Mouse (Mus musculus) liver, adult 10 weeks (tissue): ENCODE results near the gene Bsn. TPM values are rescaled to one million over a fixed set of nuclear protein-coding genes. Genes with fewer than 3 reads are reported as not detected.

Source experiments
- polyA plus RNA-seq: library from polyadenylated mRNA; stranded (reverse); fragments of 350-450 nt; fragmentation: Illumina TruSeq; extraction: RNeasy Lipid Tissue Mini Kit (QIAGEN cat#74804); gene quantifications from one replicate; pipeline ENCODE4 v1.2.3, GENCODE M21; 2014; ENCODE audit warnings: low read depth, low replicate concordance

Gene Bsn
- not detected for polyA plus RNA-seq

DNA sequence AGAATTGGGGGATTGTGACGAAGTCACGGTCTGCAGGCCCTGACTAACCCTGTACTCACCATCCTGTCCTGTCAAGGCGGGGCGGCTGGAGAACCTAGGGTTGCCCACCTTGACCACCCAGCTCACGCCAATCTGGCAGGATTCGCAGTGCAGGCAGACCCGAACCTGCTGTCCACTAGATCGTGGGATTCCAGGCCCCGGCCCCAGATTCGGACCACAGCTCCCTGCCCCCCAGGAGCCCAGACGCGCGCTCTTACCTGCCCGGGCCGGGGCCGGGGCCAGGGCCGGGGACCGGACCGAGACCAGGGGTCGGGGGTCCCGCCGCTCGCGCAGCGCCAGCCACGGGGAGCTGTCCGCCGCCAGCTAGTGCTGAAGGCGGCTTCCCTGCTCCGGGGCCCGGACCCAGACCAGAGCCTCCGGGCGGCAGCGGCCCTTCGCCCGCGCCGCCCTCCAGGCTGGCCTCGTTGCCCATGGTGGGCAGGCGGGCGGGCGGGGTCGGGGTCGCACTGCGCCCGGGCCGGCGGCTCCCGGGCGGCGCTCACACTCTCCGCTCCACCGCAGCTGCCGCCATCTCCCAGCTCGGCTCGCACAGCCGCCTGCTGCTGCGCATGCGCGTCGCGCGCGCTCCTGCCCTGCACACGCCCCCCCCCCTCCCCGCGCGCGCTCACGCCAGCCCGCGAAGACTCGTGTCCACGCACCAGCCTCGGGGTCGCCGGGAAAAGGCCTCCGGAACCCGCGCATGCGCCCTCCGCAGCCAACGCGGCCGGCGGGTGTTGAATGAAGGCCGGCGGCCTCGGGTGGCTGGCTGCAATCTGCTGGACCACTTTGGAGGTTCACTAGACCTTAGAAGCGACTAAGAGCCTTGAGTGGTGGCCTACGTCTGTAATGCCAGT, at the start of gene Bsn:
Bsn (minus strand) TSS at position 598 of the 893 bp plus-strand sequence.

DNA sequence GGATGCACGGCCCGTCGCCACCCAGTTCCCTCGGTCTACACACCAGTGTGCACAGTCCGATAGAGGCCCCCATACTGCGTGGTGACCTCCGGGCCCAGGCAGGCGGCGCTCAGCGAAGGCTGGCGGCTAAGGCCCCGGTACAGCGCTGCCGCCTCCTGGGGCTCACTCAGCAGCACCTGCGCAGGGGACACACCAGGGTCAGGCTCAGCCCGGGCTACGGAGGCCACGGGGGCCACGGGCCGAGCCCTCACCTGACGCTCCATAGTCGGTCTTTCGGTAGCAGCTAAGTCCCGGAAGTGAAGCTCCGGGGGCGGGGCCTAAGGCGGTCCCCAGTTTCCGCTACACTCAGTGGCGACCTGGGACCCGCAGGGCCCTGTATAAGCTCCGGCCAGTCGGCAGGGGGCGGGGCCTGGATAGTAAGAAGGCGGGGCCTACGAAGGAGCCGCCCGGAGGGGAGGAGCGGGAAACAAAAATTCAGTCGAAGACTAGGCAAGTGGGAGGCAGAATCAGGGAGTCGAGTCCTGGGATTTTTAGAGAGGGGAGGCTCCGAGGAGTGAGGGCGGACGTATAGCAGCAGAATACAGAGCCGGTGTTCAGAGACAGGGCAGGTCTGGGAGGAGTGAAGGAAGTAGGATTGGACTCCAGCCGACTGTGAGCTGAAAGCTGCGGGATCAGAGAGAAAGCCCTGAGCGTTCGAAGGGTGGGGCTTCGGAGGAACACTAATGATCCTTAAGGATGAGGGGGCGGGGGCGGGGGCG, 95.8 kb downstream of the Bsn start, which contains the start of gene Apeh:
Apeh (minus strand) TSS at position 423 of the 758 bp plus-strand sequence.

DNA sequence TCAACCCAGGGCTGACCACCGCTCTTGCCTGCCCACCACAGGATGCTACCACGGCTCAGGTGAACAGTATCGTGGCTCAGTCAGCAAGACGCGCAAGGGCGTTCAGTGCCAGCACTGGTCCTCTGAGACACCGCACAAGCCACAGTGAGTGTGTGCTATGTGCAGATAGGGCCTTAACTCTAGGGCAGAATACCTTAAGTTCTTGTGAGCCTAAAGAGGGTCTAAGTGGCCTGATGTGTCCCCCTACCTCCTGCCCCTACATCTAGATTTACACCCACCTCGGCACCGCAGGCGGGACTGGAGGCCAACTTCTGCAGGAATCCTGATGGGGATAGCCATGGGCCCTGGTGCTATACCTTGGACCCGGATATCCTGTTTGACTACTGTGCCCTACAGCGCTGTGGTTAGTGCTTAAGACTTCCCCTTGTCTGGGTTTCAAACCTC, 107.2 kb downstream of the Bsn start, which contains the start of gene Rnf123:
Rnf123 (minus strand) TSS at position 359 of the 444 bp plus-strand sequence.

DNA sequence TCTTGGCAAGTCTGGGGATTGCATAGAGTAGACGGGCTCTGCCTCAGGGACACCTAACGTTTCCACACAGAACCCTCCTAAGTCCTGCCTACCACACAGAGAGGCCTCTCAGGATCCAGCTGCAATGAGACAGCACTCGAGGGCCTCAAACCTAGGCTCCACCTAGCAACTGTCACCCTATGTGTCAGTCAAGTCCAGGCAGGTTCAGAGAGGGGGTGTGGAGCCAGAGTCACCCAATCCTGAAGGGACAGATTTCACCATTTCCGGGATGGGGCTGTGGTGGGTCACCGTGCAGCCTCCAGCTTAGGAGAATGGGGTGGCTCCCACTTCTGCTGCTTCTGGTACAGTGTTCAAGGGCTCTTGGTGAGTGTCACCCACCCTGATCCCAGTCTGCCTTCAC, 110.0 kb downstream of the Bsn start, which contains the start of gene Mst1:
Mst1 (plus strand) TSS at position 269 of the 400 bp plus-strand sequence.

DNA sequence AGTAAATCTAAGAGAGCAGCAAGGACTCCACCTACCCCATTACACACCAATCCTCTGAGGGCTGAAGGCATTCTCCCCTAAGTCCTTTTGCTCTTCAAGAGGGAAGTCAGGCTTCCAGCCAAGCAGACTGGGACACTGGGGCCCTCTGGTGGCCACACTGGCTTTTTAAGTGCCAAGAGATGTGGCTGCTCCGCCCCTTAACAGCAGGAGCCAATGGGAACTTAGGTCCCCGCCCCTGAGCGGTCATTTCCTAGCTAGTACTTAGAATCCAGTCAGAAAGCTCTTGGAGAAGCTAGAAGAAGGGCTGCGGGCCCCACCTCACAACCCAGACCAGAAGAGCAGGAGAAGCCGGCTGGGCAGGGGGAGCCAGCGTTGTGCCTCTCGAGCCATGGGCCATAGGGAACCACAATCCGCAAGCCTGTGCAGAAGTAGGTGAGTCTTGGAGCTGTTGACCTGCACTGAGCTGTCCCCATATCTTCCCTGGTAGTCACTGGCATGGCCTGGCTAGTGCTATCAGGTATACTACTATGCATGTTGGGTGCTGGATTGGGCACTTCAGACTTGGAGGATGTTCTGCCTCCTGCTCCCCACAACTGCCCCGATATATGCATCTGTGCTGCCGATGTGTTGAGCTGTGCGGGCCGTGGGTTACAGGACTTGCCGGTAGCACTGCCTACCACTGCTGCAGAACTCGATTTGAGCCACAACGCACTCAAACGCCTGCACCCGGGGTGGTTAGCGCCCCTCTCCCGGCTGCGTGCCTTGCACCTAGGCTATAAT, 137.1 kb downstream of the Bsn start, which contains the start of gene Amigo3:
Amigo3 (plus strand) TSS at position 275 of the 780 bp plus-strand sequence.

DNA sequence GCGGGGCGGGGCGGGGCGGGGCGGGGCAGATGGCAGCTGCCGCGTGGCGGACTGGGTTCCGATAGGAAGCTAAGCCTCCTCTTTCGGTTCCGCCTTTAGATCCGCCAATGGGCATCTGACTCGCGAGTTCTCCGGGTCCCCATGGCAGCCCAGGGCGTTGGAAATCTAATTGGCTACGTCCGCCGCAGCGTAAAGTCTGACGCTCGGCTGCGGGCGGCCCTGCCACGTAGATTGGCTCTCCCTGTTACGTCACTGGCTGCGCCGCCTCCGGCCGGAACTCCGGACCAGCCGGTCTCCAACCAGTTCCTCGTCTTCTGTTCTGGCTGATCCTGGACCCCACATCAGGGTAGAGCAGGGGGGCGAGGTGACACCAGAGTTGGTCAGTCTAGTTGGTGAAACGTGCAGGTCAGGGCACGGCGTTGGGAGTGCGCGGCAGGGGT, 141.1 kb downstream of the Bsn start, which contains the start of gene Gmppb:
Gmppb (plus strand) TSS at position 227 of the 440 bp plus-strand sequence.

Other genes with a start within 250 kb of the Bsn start
- 0.13 TPM for gene Traip, start 240.2 kb downstream of the Bsn start, polyA plus RNA-seq
- gene Uba7, start 214.9 kb downstream of the Bsn start, polyA plus RNA-seq = 1.1 TPM
- not detected for gene Gm20661, start 207.3 kb downstream of the Bsn start, polyA plus RNA-seq
- gene Inka1, start 204.5 kb downstream of the Bsn start, polyA plus RNA-seq = not detected
- not detected for gene Cdhr4, start 197.9 kb downstream of the Bsn start, polyA plus RNA-seq
- gene Gm20662, start 194.0 kb downstream of the Bsn start, polyA plus RNA-seq = not detected
- gene Ip6k1, start 187.9 kb downstream of the Bsn start, polyA plus RNA-seq = 24.5 TPM
- 2.0 TPM for gene Gmppb, start 141.1 kb downstream of the Bsn start, polyA plus RNA-seq
- gene Amigo3, start 137.2 kb downstream of the Bsn start, polyA plus RNA-seq = not detected
- 9.9 TPM for gene Mst1, start 109.9 kb downstream of the Bsn start, polyA plus RNA-seq
- gene Rnf123, start 107.0 kb downstream of the Bsn start, polyA plus RNA-seq = 1.7 TPM
- 28.2 TPM for gene Apeh, start 95.8 kb downstream of the Bsn start, polyA plus RNA-seq
- gene Dag1, start 73.6 kb upstream of the Bsn start, polyA plus RNA-seq = 18.2 TPM
- gene Nicn1, start 100.0 kb upstream of the Bsn start, polyA plus RNA-seq = 16.2 TPM
- 37.0 TPM for gene Amt, start 106.5 kb upstream of the Bsn start, polyA plus RNA-seq
- 220 TPM for gene Rhoa, start 115.7 kb upstream of the Bsn start, polyA plus RNA-seq
- 14.3 TPM for gene Tcta, start 115.8 kb upstream of the Bsn start, polyA plus RNA-seq
- 303 TPM for gene Gpx1, start 148.5 kb upstream of the Bsn start, polyA plus RNA-seq
- gene Usp4, start 157.5 kb upstream of the Bsn start, polyA plus RNA-seq = 49.6 TPM
- gene 1700102P08Rik, start 202.4 kb upstream of the Bsn start, polyA plus RNA-seq = not detected
- not detected for gene Ccdc36, start 238.1 kb upstream of the Bsn start, polyA plus RNA-seq
- not detected for gene BC048562, start 246.1 kb upstream of the Bsn start, polyA plus RNA-seq